Mouse (Mus musculus): ENCODE measurements at regions not wholly inside any gene's neighbourhood (a gene's known extent, or its start where the extent isn't known, plus 50 kb on each side); places are given as distances from the start of the nearest gene placed in this dataset.

- TF ChIP-seq CTCF (IDR thresholded peaks at IDR 0.05; ENCODE audit: low read depth), result no peak
- no peak for TF ChIP-seq EP300 (IDR thresholded peaks at IDR 0.05; ENCODE audit: low read depth)
These were observed 292.6 kb downstream of the Mroh4 start for GRCm38 (mm10) chr15:74343591-74343990.
